Mouse (Mus musculus) right cerebral cortex, postnatal 36 days (tissue): ENCODE measurements at regions not wholly inside any gene's neighbourhood (a gene's known extent, or its start where the extent isn't known, plus 50 kb on each side); places are given as distances from the start of the nearest gene placed in this dataset.

Experiments
- DNase-seq, 2 experiments: peaks; one replicate each; pipeline ENCODE4 v3.0.0; 2022; ENCODE audit warnings: low spot score in 2 of 2, mixed read lengths in 1 of 2

- no peak for DNase-seq
Observed at GRCm38 (mm10) chr8:87019795-87020194, 134.7 kb upstream of the N4bp1 start.

- DNase-seq = no peak
Observed at GRCm38 (mm10) chr8:86975546-86975945, 90.5 kb upstream of the N4bp1 start.

- DNase-seq = no peak
Observed at GRCm38 (mm10) chr8:86971736-86972135, 86.7 kb upstream of the N4bp1 start.

GRCm38 (mm10) chr8:86969051-86969450, 84.0 kb upstream of the N4bp1 start:
- DNase-seq = no peak

- no peak for DNase-seq
Observed at GRCm38 (mm10) chr8:86967891-86968311, 82.8 kb upstream of the N4bp1 start.

- no peak for DNase-seq
Observed at GRCm38 (mm10) chr8:86961218-86962195, 76.4 kb upstream of the N4bp1 start.
